Mouse (Mus musculus) urinary bladder, adult 2 months (tissue): Measurements from ENCODE around the gene Snrpe. TPM values are rescaled to one million over a fixed set of nuclear protein-coding genes. Genes with fewer than 3 reads are reported as not detected.

Source experiments
- polyA plus RNA-seq: library from polyadenylated mRNA; depleted of rRNA; stranded (reverse); fragments of >200 nt; gene quantifications from 2 replicates; pipeline ENCODE4 v1.2.3, GENCODE M21; 2012; rRNA removed

Gene Snrpe
- polyA plus RNA-seq, 1 experiment = 175 TPM

Other genes starting within 250 kb of the Snrpe start
- 1.2 and 1.8 TPM in 2 replicates for gene Etnk2, start 246.7 kb downstream of the Snrpe start, polyA plus RNA-seq
- 30.1 and 31.7 TPM in 2 replicates for gene Sox13, start 185.9 kb downstream of the Snrpe start, polyA plus RNA-seq
- 0.59 and 4.8 TPM in 2 replicates for gene Zbed6, start 50.6 kb upstream of the Snrpe start, polyA plus RNA-seq
- 5.5 and 6.4 TPM in 2 replicates for gene Gm38394, start 51.0 kb upstream of the Snrpe start, polyA plus RNA-seq
- gene Lax1, start 79.8 kb upstream of the Snrpe start, polyA plus RNA-seq = 2.4 and 4.1 TPM in 2 replicates
- gene Atp2b4, start 190.8 kb upstream of the Snrpe start, polyA plus RNA-seq = 113 and 189 TPM in 2 replicates